In genomic region chr13:46925671-46926070, GRCm38 (mm10) we compare ENCODE assay signal across 30 mouse cellular contexts. TPM values are rescaled to one million over a fixed set of nuclear protein-coding genes. Genes with fewer than 3 reads are reported as not detected.
A peak's percentile ranks its signal among the peaks of the same experiment; 100 is the strongest.
DNase-seq lines count a peak whose midpoint lies in the region; ATAC-seq and TF ChIP-seq lines count a peak whose summit lies in the region.
"Had no signal": no experiment of that assay in that cellular context is flagged by ENCODE, and none has a peak within 500 bp of the region (broad histone marks: within the 10 kb centered on the region; RNA-seq: fewer than 3 reads in every experiment).

No protein-coding gene starts in this region.

- no peak for DNase-seq in heart, adult 2 months
- DNase-seq in heart, postnatal 4 days: no peak
- no peak for DNase-seq in heart, postnatal 36 days
- DNase-seq in ZHBTc4 (ENCODE audit: low read depth, low spot score): peak; percentile 54
- DNase-seq in gastrocnemius, postnatal 25 days: no peak
- DNase-seq: adrenal gland, postnatal 14 days; cerebellum, adult 11 months; cerebellum, adult 9-10 months; cerebellum, postnatal 36 days; gastrocnemius, postnatal 14 days; kidney, adult 2 months; kidney, postnatal 36 days; left cerebral cortex, postnatal 4 days; liver, embryonic 13.5 days; lung, adult 18-20 months; right cerebral cortex, postnatal 25 days; spleen, adult 18-20 months; thymus, adult 2 months had no signal

- H3K9ac ChIP-seq in heart, adult 2 months (ENCODE audit: low read depth, low read length): no peak overlapping the region
- H3K9ac ChIP-seq in heart, embryonic 15.5 days: no peak overlapping the region
- no peak overlapping the region for H3K9ac ChIP-seq in liver, embryonic 12.5 days
- H3K9ac ChIP-seq: hindbrain, embryonic 15.5 days; liver, embryonic 13.5 days; midbrain, embryonic 13.5 days had no signal

- H3K27me3 ChIP-seq in heart, adult 2 months (ENCODE audit: control insufficient read depth, insufficient read depth, low read length): no peaks in the 10 kb centered on the region
- H3K27me3 ChIP-seq in heart, embryonic 15.5 days: no peaks in the 10 kb centered on the region
- no peaks in the 10 kb centered on the region for H3K27me3 ChIP-seq in E14TG2a.4 (ENCODE audit: insufficient read depth, low read length)
- H3K27me3 ChIP-seq in liver, embryonic 12.5 days (replicated peaks): peaks cover 20% of the 10 kb centered on the region
- H3K27me3 ChIP-seq: CH12.LX; hindbrain, embryonic 15.5 days; midbrain, embryonic 13.5 days had no signal

- TF ChIP-seq CTCF in heart, adult 2 months (IDR thresholded peaks at IDR 0.05): no peak
- TF ChIP-seq CTCF in E14TG2a.4 (conservative IDR thresholded peaks at IDR 0.05; ENCODE audit: low read length): no peak

- peaks cover 5% of the 10 kb centered on the region; the same call in 1 of the 2 replicates for H3K36me3 ChIP-seq in heart, adult 2 months (ENCODE audit: control insufficient read depth, insufficient read depth, low read length)
- peaks cover 4% of the 10 kb centered on the region; the same call in 1 of the 2 replicates for H3K36me3 ChIP-seq in heart, embryonic 15.5 days
- peaks cover 8% of the 10 kb centered on the region; the same call in 1 of the 2 replicates for H3K36me3 ChIP-seq in E14TG2a.4 (ENCODE audit: insufficient read depth, low read length)
- H3K36me3 ChIP-seq in liver, embryonic 12.5 days: no peaks in the 10 kb centered on the region; the same call in 1 of the 2 replicates
- H3K36me3 ChIP-seq: hindbrain, embryonic 15.5 days; liver, embryonic 13.5 days had no signal

- H3K4me2 ChIP-seq in heart, embryonic 15.5 days: no peak overlapping the region; the same call in 1 of the 2 replicates
- H3K4me2 ChIP-seq in liver, embryonic 12.5 days: no peak overlapping the region
- H3K4me2 ChIP-seq: hindbrain, embryonic 15.5 days; liver, embryonic 13.5 days; midbrain, embryonic 13.5 days had no signal

- peak overlapping the region; percentile 13; the same call in 1 of the 2 replicates for H3K4me3 ChIP-seq in heart, adult 2 months
- no peak overlapping the region for H3K4me3 ChIP-seq in heart, embryonic 15.5 days
- peak overlapping the region; percentile 45 for H3K4me3 ChIP-seq in E14TG2a.4 (replicated peaks; ENCODE audit: low read length)
- H3K4me3 ChIP-seq in liver, embryonic 12.5 days: no peak overlapping the region
- H3K4me3 ChIP-seq: hindbrain, embryonic 10.5 days; hindbrain, embryonic 15.5 days; layer of hippocampus, adult 2 months; liver, embryonic 13.5 days; midbrain, embryonic 13.5 days had no signal

- no peak for TF ChIP-seq POLR2A in heart, adult 2 months (IDR thresholded peaks at IDR 0.05; ENCODE audit: insufficient read depth, low read depth, low read length)

- H3K9me3 ChIP-seq in heart, embryonic 15.5 days (replicated peaks): no peaks in the 10 kb centered on the region
- H3K9me3 ChIP-seq in E14TG2a.4 (ENCODE audit: low read length): no peaks in the 10 kb centered on the region
- no peaks in the 10 kb centered on the region for H3K9me3 ChIP-seq in liver, embryonic 12.5 days (replicated peaks)
- H3K9me3 ChIP-seq: hindbrain, embryonic 10.5 days; hindbrain, embryonic 15.5 days; liver, embryonic 13.5 days; midbrain, embryonic 13.5 days had no signal

- peak overlapping the region; percentile 47; the same call in 1 of the 2 replicates for H3K27ac ChIP-seq in heart, adult 2 months
- peak overlapping the region; percentile 77; the same call in 1 of the 2 replicates for H3K27ac ChIP-seq in heart, embryonic 15.5 days
- no peak overlapping the region for H3K27ac ChIP-seq in liver, embryonic 12.5 days
- H3K27ac ChIP-seq: hindbrain, embryonic 10.5 days; hindbrain, embryonic 15.5 days; layer of hippocampus, adult 2 months; liver, embryonic 13.5 days; macrophage; midbrain, embryonic 13.5 days had no signal

- H3K4me1 ChIP-seq in heart, adult 2 months (ENCODE audit: control insufficient read depth, insufficient read depth, low read length): peaks cover 2% of the 10 kb centered on the region
- peaks cover 45% of the 10 kb centered on the region for H3K4me1 ChIP-seq in heart, embryonic 15.5 days (replicated peaks)
- H3K4me1 ChIP-seq in E14TG2a.4 (replicated peaks; ENCODE audit: low read depth, low read length): peaks cover 63% of the 10 kb centered on the region
- H3K4me1 ChIP-seq in liver, embryonic 12.5 days: peaks cover 15% of the 10 kb centered on the region

- H3K79me2 ChIP-seq in heart, adult 2 months (replicated peaks; ENCODE audit: control insufficient read depth, insufficient read depth, low read length): peaks cover 6% of the 10 kb centered on the region

- no peak for TF ChIP-seq EP300 in heart, adult 2 months (IDR thresholded peaks at IDR 0.05; ENCODE audit: insufficient read depth, low read depth, low read length)

- no peak for ATAC-seq in heart, embryonic 15.5 days (replicated peaks; ENCODE audit: insufficient number of reproducible peaks, insufficient read depth, low FRiP score, low read depth)
- ATAC-seq in liver, embryonic 12.5 days: no peak
- ATAC-seq: forebrain, embryonic 14.5 days; inflammation-experienced regulatory T-cells, adult 6 months; lung, postnatal 0 days; midbrain, embryonic 13.5 days had no signal

- WGBS in heart, adult 2 months: 80% methylated on average over 13 of the region's 13 CpGs
- 90% methylated on average over 13 of the region's 13 CpGs for WGBS in heart, embryonic 15.5 days
- whole genome bisulfite sequencing in liver, embryonic 12.5 days (ENCODE audit: insufficient replicate concordance): 87% methylated on average over 13 of the region's 13 CpGs

- intact Hi-C loops in heart, adult 2 months (cut with DNase I): no loop called here
- intact Hi-C loops in heart, postnatal 36 days (cut with DNase I): loop anchor here (10.0 kb wide), 1 partner anchor 191 kb away; no protein-coding TSS in a partner anchor

RNA-seq across cellular contexts. Expression of gene Kif13a, which starts 4.0 kb away (rescaled TPM):
- total RNA-seq in heart, adult 2 months (2021): 100 to 1,000 TPM; 108 to 113 TPM
- 49.8 and 75.4 TPM in 2 replicates for polyA plus RNA-seq in heart, adult 2 months (2012; rRNA removed)
- 100 to 1,000 TPM; 110 to 116 TPM for total RNA-seq in heart, postnatal 4 days (2021)
- 41.6 and 45.3 TPM in 2 replicates for polyA plus RNA-seq in heart, embryonic 15.5 days (2015; fragmentation: Nextera tagmentation; extraction: Ambion mirVana)
- 100 to 1,000 TPM; 109 to 112 TPM for total RNA-seq in heart, postnatal 36 days (2021)
- total RNA-seq in gastrocnemius, postnatal 25 days (2021): 10 to 100 TPM; 66.5 to 70.1 TPM
- polyA plus RNA-seq in liver, embryonic 12.5 days (2016; fragmentation: Nextera tagmentation; extraction: Ambion mirVana): 6.9 and 7.8 TPM in 2 replicates
- total RNA-seq: CH12.LX had no signal

Comparison
In these comparisons a context has a peak if more than half of its experiments do, and no peak if none do; other contexts are left out.
1. H3K4me3 ChIP-seq: peak in heart, adult 2 months (single experiment) and E14TG2a.4 (single experiment); none in heart, embryonic 15.5 days (single experiment) and liver, embryonic 12.5 days (single experiment).